Mouse (Mus musculus) midbrain, embryonic 16.5 days (tissue): ENCODE data around the gene Nol12. TPM values are rescaled to one million over a fixed set of nuclear protein-coding genes. Genes with fewer than 3 reads are reported as not detected.

ENCODE experiments used
- ATAC-seq: fragments of 200-750 bp; cut with Nextera tagmentation; 2 replicates; pipeline ENCODE4 v1.8.0; 2017; ENCODE audit warnings: moderate TSS enrichment
- H3K27ac ChIP-seq: fragments of 300-500 bp; sonication (generic); 2 replicates; pipeline ENCODE4 v1.5.1; 2014; ENCODE audit warnings: mild to moderate bottlenecking, low read length, mixed read lengths
- H3K27me3 ChIP-seq: fragments of 300-500 bp; sonication (generic); 2 replicates; pipeline ENCODE4 v1.6.1; 2014; ENCODE audit warnings: low read depth, low read length, mixed read lengths; ENCODE audit not compliant: control insufficient read depth, insufficient read depth
- H3K36me3 ChIP-seq: fragments of 300-500 bp; sonication (generic); 2 replicates; pipeline ENCODE4 v1.6.1; 2014; ENCODE audit warnings: mild to moderate bottlenecking, low read length, moderate library complexity, mixed read lengths; ENCODE audit not compliant: control insufficient read depth, insufficient read depth
- H3K4me1 ChIP-seq: fragments of 300-500 bp; sonication (generic); 2 replicates; pipeline ENCODE4 v1.6.1; 2014; ENCODE audit warnings: mild to moderate bottlenecking, low read length, mixed read lengths; ENCODE audit not compliant: control insufficient read depth, insufficient read depth
- H3K4me2 ChIP-seq: fragments of 300-500 bp; sonication (generic); 2 replicates; pipeline ENCODE4 v1.6.1; 2014; ENCODE audit warnings: mild to moderate bottlenecking, low read length, mixed read lengths
- H3K4me3 ChIP-seq: fragments of 300-500 bp; sonication (generic); 2 replicates; pipeline ENCODE4 v1.5.1; 2014; ENCODE audit warnings: low read depth, mild to moderate bottlenecking, low read length, moderate library complexity, mixed read lengths
- H3K9ac ChIP-seq: fragments of 300-500 bp; sonication (generic); 2 replicates; pipeline ENCODE4 v1.6.1; 2014; ENCODE audit warnings: low read depth, low read length, mixed read lengths
- H3K9me3 ChIP-seq: fragments of 300-500 bp; sonication (generic); replicated peaks from 2 replicates; pipeline ENCODE4 v1.6.1; 2014; ENCODE audit warnings: mild to moderate bottlenecking, low read length, mixed read lengths; ENCODE audit not compliant: control insufficient read depth, poor library complexity, severe bottlenecking
- WGBS: fragments of 180-500 bp; shearing (Covaris S2); extraction: QIAGEN DNeasy Blood & Tissue Kit; methylation state at CpG from one replicate; pipeline ENCODE4 v1.1.7; 2014; 5-methylcytosine and 5-hydroxymethylcytosine counted together
- polyA plus RNA-seq: library from polyadenylated mRNA; unstranded; fragments of >200 nt; fragmentation: Nextera tagmentation; extraction: Ambion mirVana; gene quantifications from 2 replicates; pipeline ENCODE4 v1.2.1, GENCODE M21; 2015

Gene Nol12
- polyA plus RNA-seq, 1 experiment from 2014 or later: 67.6 TPM

DNA sequence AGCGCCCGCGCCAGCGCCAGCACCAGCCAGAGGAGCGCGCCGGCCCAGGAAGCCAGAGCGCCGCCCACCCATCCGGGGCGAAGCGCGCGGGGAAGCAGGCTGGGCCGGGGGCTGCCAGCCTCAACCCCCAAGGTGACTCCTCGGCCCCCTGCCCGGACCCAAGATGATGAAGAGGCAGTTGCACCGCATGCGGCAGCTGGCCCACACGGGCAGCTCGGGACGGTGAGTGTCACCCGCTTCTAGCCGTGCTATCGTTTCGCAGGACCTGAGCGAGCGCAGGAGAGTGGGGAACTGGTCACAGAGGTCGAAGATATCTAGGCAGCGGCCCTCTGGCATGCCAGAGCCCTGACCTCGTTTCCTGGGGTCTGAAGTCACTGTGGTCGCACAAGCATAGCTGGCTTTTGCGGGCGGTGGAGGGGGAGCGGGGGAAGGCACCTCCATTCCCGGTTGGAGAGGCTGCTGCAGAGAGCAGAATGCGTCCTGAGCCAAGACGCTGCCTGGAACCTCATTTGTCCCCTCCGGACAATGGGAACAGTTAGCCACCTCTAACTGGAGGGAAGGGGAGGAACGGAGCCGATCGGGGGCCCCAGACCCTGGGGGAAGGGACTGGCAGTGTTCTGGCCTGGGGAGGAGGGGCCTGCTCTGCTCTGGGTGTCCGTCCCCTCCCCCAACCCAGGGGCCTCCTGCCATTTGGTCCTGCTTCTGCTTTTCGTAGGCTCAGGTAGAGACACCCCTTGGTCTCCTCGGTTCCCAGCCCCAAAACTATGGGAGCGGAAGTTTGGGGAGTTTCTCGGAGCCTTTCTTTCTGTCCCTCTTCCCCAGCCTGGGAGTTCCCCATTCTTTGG lies 34.8 kb upstream of the Nol12 start, which contains the start of gene Sh3bp1:
TSS of gene Sh3bp1 (plus strand) at position 29 of the 845 bp plus-strand sequence.
- WGBS: 1% methylated on average over 46 of the region's 47 CpGs
- no peak for ATAC-seq
- peaks cover 13% of the 10 kb centered on the region for H3K4me1 ChIP-seq
- 0 out of 2 replicates have a peak, but pooled peaks cover under 1% of the 10 kb centered on the region for H3K36me3 ChIP-seq
- no peaks in the 10 kb centered on the region for H3K9me3 ChIP-seq
- peaks cover 10% of the 10 kb centered on the region for H3K27me3 ChIP-seq
- H3K9ac ChIP-seq: peak within 1 kb of the TSS; percentile 68
- H3K4me2 ChIP-seq: peak within 1 kb of the TSS; percentile 96
- H3K4me3 ChIP-seq: peak within 1 kb of the TSS; percentile 53
- H3K27ac ChIP-seq: no peak within 1 kb of the TSS; the same call in 1 of the 2 replicates

DNA sequence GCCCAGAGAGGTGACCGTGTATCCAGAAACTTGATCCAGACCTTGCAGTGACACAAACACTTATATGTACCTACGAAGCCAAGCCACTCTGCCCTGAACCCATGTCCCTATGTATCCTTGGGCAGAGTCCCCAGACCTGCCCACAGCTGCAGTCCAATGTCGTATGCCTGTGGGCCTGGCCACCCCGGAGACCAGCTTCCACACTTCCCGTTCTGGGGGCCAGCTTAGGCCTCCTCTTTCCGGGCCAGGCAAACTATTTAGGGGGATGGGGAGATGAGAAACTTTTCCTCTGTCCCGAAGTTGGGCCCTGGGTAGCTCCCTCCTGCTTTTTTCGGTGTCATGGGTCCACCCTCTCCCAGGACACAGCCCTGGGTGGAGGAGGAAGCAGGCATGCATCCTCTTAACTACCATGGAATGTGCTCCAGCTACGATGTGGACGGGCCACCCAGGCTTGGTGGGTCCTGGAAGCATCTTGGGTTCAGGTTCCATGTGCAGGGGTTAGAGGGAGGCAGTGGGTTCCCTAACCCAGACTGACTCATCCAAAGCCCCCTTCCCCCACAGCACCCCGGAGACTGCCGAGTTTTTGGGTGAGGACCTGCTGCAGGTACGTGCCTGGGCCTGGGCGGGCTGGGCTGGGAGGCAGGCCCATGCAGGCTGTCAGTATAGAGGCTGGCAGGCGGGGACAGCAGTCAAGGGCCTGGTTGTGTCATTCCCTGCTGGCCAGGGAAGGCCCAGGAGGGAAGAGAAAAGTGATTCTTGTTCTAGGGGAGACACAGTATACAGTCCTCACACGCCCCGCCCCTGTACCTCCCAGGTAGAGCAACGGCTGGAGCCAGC lies 33.9 kb upstream of the Nol12 start:
- ATAC-seq: no peak
- H3K9ac ChIP-seq: no peak overlapping the region
- H3K36me3 ChIP-seq: no peaks in the 10 kb centered on the region
- peak overlapping the region; percentile 96 for H3K4me2 ChIP-seq
- no peaks in the 10 kb centered on the region for H3K9me3 ChIP-seq
- peak overlapping the region; percentile 53; the same call in 1 of the 2 replicates for H3K4me3 ChIP-seq
- no peak overlapping the region for H3K27ac ChIP-seq
- H3K27me3 ChIP-seq: peaks cover 10% of the 10 kb centered on the region
- peaks cover 13% of the 10 kb centered on the region for H3K4me1 ChIP-seq
- 26% methylated on average over 18 of the region's 18 CpGs for WGBS

DNA sequence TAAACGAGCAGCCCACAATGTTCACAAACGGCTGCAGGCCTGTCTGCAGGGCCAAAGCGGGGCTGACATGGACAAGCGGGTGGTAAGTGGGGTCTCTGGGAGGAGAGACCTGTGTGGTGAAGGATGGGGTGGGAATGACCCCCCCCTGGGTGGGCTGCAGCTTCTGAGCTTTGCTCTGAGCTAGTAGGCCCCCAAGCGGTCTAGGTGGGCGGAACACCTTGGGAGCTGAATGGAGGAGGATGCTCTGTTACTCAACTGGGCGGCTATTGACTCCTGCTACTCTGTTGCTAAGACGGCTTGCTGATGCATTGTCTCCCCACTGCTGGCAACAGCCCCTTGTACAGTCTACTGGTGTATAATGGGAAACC lies 33.3 kb upstream of the Nol12 start:
- H3K4me2 ChIP-seq: no peak overlapping the region
- H3K4me3 ChIP-seq: no peak overlapping the region
- H3K36me3 ChIP-seq: no peaks in the 10 kb centered on the region
- peaks cover 13% of the 10 kb centered on the region for H3K4me1 ChIP-seq
- ATAC-seq: no peak
- no peak overlapping the region for H3K27ac ChIP-seq
- no peaks in the 10 kb centered on the region for H3K9me3 ChIP-seq
- no peak overlapping the region for H3K9ac ChIP-seq
- H3K27me3 ChIP-seq: peaks cover 10% of the 10 kb centered on the region
- 42% methylated on average over 8 of the region's 8 CpGs for WGBS

DNA sequence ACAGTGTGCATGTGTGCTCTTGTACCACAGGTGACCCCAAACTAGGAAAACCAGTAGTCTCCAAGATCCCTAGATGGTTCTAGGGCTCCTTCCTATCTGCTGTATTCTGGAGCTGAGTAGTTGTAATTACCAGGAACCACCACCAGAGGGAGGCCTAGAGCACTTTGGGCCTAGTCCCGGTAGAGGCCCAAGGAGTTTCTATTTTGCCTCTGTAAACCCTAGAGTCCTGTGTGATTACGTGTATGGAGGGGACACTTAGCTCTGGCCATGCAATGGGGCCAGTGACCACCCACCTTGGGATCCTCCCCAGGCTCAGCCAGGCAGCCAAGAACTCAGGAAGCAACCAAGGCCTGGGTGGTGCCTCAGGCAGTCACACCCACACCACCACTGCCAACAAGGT lies 31.5 kb upstream of the Nol12 start:
- Histone ChIP-seq H3K4me3 (no peak overlapping the region), H3K27me3 (peaks cover 10% of the 10 kb centered on the region; the same call in 1 of the 2 replicates), H3K27ac (no peak overlapping the region), H3K4me1 (peaks cover 13% of the 10 kb centered on the region), H3K4me2 (no peak overlapping the region), H3K9ac (no peak overlapping the region), H3K36me3 (no peaks in the 10 kb centered on the region), H3K9me3 (no peaks in the 10 kb centered on the region)
- 11% methylated on average over 2 of the region's 2 CpGs for WGBS
- ATAC-seq: 0 out of 2 replicates have a peak, but pooled peaks have one; percentile 19

DNA sequence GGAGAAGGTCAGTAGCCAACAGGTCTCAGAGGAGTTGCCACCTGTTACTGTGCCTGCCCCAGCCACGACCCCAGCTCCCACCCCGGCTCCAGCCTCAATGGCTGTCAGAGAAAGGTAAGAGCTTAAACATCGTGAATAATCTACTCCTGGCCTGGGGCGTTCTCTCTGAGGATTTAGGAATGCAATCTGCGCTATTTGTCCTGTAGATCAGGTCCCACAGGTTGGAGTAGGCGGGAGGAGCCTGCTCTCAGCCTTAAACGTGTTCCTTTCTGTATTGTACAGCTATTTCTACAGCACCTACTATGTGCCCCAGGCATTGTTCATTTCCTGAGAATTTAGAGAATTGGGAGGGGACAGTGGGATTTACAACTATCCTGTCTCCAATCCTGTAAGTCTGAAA lies 26.3 kb upstream of the Nol12 start:
- H3K9ac ChIP-seq: no peak overlapping the region
- H3K4me1 ChIP-seq: peaks cover 6% of the 10 kb centered on the region
- H3K4me3 ChIP-seq: no peak overlapping the region
- no peak overlapping the region for H3K4me2 ChIP-seq
- no peaks in the 10 kb centered on the region for H3K9me3 ChIP-seq
- no peaks in the 10 kb centered on the region for H3K27me3 ChIP-seq
- ATAC-seq: no peak
- no peaks in the 10 kb centered on the region for H3K36me3 ChIP-seq
- whole genome bisulfite sequencing: 83% methylated on average over 7 of the region's 7 CpGs
- H3K27ac ChIP-seq: no peak overlapping the region

DNA sequence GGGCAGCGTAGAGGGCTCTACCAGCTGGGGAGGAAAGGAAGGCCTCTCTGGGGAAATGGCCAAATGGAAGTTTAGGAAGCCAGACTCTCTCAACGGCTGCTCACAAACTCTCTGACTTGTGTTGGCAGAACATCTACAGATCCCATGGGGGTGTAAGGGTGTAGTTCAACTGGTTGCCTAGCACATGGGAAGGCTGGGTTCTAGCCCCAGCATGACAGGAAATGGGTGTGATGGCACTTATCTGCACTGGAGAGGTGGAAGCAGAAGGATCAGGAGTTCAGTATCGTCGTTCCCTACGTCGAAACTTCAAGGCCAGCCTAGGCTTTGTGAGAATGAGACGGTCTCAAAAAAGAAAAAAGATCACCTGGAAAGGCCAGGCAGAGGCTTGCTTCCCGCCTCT lies 25.8 kb upstream of the Nol12 start:
- Histone ChIP-seq H3K4me3 (no peak overlapping the region), H3K9ac (no peak overlapping the region), H3K9me3 (no peaks in the 10 kb centered on the region), H3K4me1 (peaks cover 6% of the 10 kb centered on the region), H3K4me2 (no peak overlapping the region), H3K27me3 (no peaks in the 10 kb centered on the region), H3K36me3 (no peaks in the 10 kb centered on the region), H3K27ac (no peak overlapping the region)
- 90% methylated on average over 8 of the region's 8 CpGs for WGBS
- no peak for ATAC-seq

DNA sequence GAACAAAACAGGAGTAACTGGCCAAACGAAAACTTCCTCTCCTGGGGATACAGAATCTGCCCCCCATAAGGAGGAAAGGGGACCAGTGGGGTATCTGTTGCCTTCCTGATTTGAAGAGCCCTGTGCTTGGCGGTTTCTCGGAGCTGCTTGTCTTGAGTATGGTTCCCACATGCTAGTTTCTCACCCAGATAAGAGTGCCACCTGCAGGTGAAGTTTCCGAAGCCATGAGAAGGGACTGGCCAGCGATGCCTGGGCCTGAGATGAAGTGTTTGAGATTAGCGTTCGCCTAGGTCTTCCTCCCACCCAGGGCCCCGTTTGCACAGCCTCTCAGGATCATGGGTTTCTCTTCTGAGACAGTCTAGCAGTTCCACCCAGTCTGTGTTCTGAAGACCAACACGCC lies 22.7 kb upstream of the Nol12 start:
- H3K4me3 ChIP-seq: no peak overlapping the region
- H3K27ac ChIP-seq: no peak overlapping the region
- H3K4me2 ChIP-seq: no peak overlapping the region
- no peaks in the 10 kb centered on the region for H3K27me3 ChIP-seq
- WGBS: 30% methylated on average over 9 of the region's 9 CpGs
- no peak for ATAC-seq
- peaks cover 27% of the 10 kb centered on the region for H3K4me1 ChIP-seq
- no peaks in the 10 kb centered on the region for H3K9me3 ChIP-seq
- H3K36me3 ChIP-seq: no peaks in the 10 kb centered on the region
- no peak overlapping the region for H3K9ac ChIP-seq

DNA sequence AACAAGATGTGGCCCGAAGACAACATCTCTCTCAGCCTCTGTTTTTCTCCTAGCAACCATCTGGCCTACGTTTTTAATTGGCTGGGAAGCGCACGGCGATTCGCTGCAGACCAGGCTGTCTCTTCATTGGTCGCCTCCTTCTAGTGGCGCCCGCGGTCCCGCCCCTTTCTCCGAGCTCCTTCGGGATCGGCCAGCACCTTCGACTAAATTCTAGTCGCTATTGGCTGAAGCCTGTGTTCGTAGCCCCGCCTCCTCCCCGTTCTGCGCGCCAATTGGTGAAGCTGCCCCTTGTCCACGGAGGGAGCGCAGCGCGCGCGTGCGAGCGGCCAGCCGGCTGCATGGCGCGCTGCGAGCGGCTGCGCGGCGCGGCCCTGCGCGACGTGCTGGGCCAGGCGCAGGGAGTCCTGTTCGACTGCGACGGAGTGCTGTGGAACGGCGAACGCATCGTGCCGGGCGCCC lies 21.1 kb upstream of the Nol12 start, which contains the start of gene Pdxp:
TSS of gene Pdxp (plus strand) at position 288 of the 459 bp plus-strand sequence.
- WGBS: under 1% methylated on average over 51 of the region's 51 CpGs
- Histone ChIP-seq H3K27me3 (no peaks in the 10 kb centered on the region), H3K4me2 (peak within 1 kb of the TSS; percentile 80), H3K9me3 (no peaks in the 10 kb centered on the region), H3K36me3 (peaks cover 4% of the 10 kb centered on the region), H3K27ac (peak within 1 kb of the TSS; percentile 98), H3K4me1 (peaks cover 30% of the 10 kb centered on the region), H3K4me3 (peak within 1 kb of the TSS; percentile 66), H3K9ac (peak within 1 kb of the TSS; percentile 90)
- peak; percentile 94 for ATAC-seq
